Mouse (Mus musculus) heart, postnatal 0 days (tissue): ENCODE results near the gene Clpb.

Source experiments
- CTCF ChIP-seq: IDR thresholded peaks from 2 replicates; pipeline ENCODE4 v1.5.1; 2016; ENCODE audit warnings: antibody characterized with exemption, control low read depth, low read depth
- EP300 ChIP-seq: IDR thresholded peaks from 2 replicates; pipeline ENCODE4 v1.6.1; 2016; ENCODE audit warnings: antibody characterized with exemption, low read depth

DNA sequence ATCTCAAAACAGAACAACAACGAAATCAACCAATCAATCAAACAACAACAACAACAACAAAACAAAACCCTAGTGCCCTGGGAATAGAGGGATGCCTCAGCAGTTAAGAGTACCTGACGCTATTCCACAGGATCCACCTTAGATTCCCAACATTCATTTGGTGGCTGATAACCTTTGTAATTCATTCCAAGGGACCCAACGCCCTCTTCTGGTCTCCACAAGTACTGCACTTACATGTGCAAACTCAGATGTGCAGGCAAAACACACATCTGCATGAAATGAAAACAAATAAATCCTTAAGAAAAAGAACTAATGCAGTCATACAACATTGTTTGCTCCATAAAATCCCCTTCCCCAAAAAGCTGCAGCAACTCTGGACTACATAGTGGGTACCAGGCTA lies 12.9 kb upstream of the Clpb start:
- TF ChIP-seq CTCF: peak; percentile 55
- TF ChIP-seq EP300: no peak
